Mouse (Mus musculus) lung, postnatal 10 days (tissue): ENCODE results near the gene Fbl.
A peak's percentile ranks its signal among the peaks of the same experiment; 100 is the strongest.
"Not testable (repeated sequence)": the region's sequence is repeated elsewhere in the genome, so short reads cannot be mapped to it uniquely, and the experiment has no call there.

ENCODE experiments used
- DNase-seq: peaks from one replicate; pipeline ENCODE4 v3.0.0; 2021

Gene Fbl

GRCm38 (mm10) chr7:28169489-28170422 lies at the start of gene Fbl:
Gene Fbl (plus strand): TSS chr7:28169710.
- DNase-seq, result peak; percentile 95

- DNase-seq, result no peak
Measured at GRCm38 (mm10) chr7:28129166-28129565, 40.3 kb upstream of the Fbl start, which contains the start of gene 9530053A07Rik. Gene 9530053A07Rik (plus strand): TSS chr7:28129466.

GRCm38 (mm10) chr7:28137613-28138012 lies 31.9 kb upstream of the Fbl start:
- peak; percentile 60 for DNase-seq

- DNase-seq, result peak; percentile 74
Measured at GRCm38 (mm10) chr7:28148263-28148662, 21.2 kb upstream of the Fbl start.

- no peak for DNase-seq
Measured at GRCm38 (mm10) chr7:28149841-28150240, 19.7 kb upstream of the Fbl start.

GRCm38 (mm10) chr7:28151584-28152221 lies 17.8 kb upstream of the Fbl start:
- DNase-seq, result peak; percentile 64

GRCm38 (mm10) chr7:28153595-28153994 lies 15.9 kb upstream of the Fbl start:
- not testable (repeated sequence) for DNase-seq

- no peak for DNase-seq
Measured at GRCm38 (mm10) chr7:28159292-28159691, 10.2 kb upstream of the Fbl start.

GRCm38 (mm10) chr7:28159893-28160292 lies 9.6 kb upstream of the Fbl start:
- DNase-seq, result no peak

GRCm38 (mm10) chr7:28161163-28161749 lies 8.3 kb upstream of the Fbl start:
- no peak for DNase-seq

- no peak for DNase-seq
Measured at GRCm38 (mm10) chr7:28165406-28165805, 4.1 kb upstream of the Fbl start.

- peak; percentile 85 for DNase-seq
Measured at GRCm38 (mm10) chr7:28168320-28169115, 992 bp upstream of the Fbl start.

GRCm38 (mm10) chr7:28175358-28175757 lies 5.8 kb downstream of the Fbl start:
- DNase-seq, result no peak

GRCm38 (mm10) chr7:28179228-28179627 lies 9.7 kb downstream of the Fbl start, which contains the start of gene Dyrk1b:
Gene Dyrk1b (plus strand): TSS chr7:28179469.
- peak; percentile 99 for DNase-seq

- peak; percentile 97 for DNase-seq
Measured at GRCm38 (mm10) chr7:28179741-28180377, 10.3 kb downstream of the Fbl start.

GRCm38 (mm10) chr7:28180890-28181289 lies 11.4 kb downstream of the Fbl start:
- no peak for DNase-seq

GRCm38 (mm10) chr7:28181376-28181775 lies 11.9 kb downstream of the Fbl start:
- DNase-seq, result no peak

- DNase-seq, result peak; percentile 18
Measured at GRCm38 (mm10) chr7:28182320-28182719, 12.8 kb downstream of the Fbl start.

- no peak for DNase-seq
Measured at GRCm38 (mm10) chr7:28185884-28186283, 16.4 kb downstream of the Fbl start.

GRCm38 (mm10) chr7:28186631-28187030 lies 17.1 kb downstream of the Fbl start:
- DNase-seq, result no peak

GRCm38 (mm10) chr7:28191489-28191888 lies 22.0 kb downstream of the Fbl start:
- no peak for DNase-seq

GRCm38 (mm10) chr7:28191903-28192302 lies 22.4 kb downstream of the Fbl start:
- DNase-seq, result no peak
